Mouse (Mus musculus) neural tube, embryonic 10.5 days (tissue): ENCODE measurements around the gene Dnajc16.

ENCODE experiments used
- DNase-seq: peaks from one replicate; pipeline ENCODE4 v3.0.0-alpha.2; 2017; ENCODE audit warnings: low spot score; ENCODE audit errors: extremely low spot score

Dnajc16 gene

GRCm38 (mm10) chr4:141765008-141765407 is 25.7 kb downstream of the Dnajc16 start:
- no peak for DNase-seq

- DNase-seq = no peak
These were observed 27.3 kb downstream of the Dnajc16 start for GRCm38 (mm10) chr4:141763476-141763875.

- no peak for DNase-seq
These were observed 28.6 kb downstream of the Dnajc16 start for GRCm38 (mm10) chr4:141762102-141762598.

GRCm38 (mm10) chr4:141760942-141761341 is 29.8 kb downstream of the Dnajc16 start:
- DNase-seq = no peak

DNA sequence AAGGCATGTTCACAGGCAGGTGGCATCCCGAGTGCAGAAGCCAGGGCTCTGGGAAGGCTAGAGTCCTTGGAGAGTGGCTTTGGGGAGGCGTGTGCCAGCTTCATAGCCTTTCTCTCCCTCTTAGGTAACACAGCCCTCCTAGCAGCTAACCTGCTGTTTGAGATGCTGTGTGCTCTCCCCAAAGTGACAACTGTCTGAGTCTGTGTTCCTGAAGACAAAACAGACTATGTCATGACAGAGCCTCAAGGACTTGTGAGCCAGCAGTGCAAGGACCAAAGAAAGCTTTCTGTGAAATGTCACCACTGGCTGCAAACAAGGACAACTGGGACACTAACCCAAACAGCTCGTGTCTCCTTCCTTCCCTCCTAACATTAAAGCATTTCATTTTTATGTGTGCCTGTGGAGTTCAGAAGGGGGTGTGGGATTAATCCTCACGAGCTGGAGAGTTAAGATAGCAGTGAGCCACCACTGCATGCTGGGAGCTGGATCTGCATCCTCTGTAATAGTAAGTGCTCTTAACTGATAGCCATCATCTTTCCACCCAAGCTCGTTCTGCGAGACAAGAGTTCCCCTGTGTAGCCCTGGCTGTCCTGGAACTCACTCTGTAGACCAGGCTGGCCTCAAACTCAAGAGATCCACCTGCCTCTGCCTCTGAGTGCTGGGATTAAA is 31.7 kb downstream of the Dnajc16 start:
- no peak for DNase-seq

- DNase-seq = no peak
These were observed 33.6 kb downstream of the Dnajc16 start for GRCm38 (mm10) chr4:141757124-141757523.

DNA sequence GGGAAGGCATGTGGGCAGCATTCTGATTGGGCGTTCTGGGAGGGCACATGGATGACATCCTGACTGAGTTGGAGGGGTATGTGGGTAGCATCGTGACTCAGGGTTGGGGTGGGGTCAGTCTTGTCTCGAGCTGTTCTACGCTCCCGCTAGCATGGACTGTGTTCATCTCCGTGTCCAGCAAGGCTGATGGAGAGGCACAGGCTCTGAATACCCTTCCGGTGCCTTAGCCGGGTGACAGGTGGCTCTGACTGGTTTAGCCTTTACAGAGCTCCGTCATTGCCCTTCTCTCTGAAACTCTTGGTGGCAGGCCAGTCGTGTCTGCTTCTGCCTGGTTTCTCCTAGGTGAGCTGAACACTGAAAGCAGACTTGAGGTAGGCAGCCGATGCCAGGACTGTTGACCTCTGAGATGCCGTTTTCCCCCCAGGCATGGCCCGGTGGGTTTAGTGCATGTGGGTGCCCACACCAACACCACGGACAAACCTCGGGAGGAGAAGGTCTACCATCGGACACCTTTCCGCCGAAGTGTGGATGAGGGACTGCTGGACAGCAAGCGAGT is 35.3 kb downstream of the Dnajc16 start:
- DNase-seq = no peak

- peak; percentile 33 for DNase-seq
These were observed 38.7 kb downstream of the Dnajc16 start for GRCm38 (mm10) chr4:141752076-141752421.

- no peak for DNase-seq
These were observed 39.2 kb downstream of the Dnajc16 start for GRCm38 (mm10) chr4:141751419-141752075.

- no peak for DNase-seq
These were observed 39.9 kb downstream of the Dnajc16 start for GRCm38 (mm10) chr4:141750826-141751225.

DNA sequence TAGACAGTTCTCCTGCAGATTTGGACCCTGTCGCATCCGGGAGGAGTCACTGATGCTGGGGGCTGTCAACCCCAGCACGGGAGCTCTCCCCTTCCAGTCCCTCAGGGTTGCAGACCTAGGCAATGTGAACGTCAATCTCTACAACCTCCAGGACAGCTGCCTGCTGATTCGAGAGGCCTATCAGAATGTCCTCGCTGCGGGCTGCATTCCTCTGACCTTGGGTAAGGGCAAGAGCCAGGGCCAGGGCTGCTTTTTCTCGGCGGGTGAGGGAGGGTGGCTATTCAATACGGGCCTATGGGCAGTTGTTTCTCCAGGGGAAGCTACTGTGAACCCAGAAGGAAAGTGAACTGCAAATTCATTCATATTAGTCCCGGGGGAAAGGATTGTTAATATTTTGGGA is 41.2 kb downstream of the Dnajc16 start:
- DNase-seq = no peak

GRCm38 (mm10) chr4:141746578-141747346 is 44.0 kb downstream of the Dnajc16 start, which contains the start of gene Agmat:
Gene Agmat (plus strand): TSS chr4:141746672.
- no peak for DNase-seq

DNA sequence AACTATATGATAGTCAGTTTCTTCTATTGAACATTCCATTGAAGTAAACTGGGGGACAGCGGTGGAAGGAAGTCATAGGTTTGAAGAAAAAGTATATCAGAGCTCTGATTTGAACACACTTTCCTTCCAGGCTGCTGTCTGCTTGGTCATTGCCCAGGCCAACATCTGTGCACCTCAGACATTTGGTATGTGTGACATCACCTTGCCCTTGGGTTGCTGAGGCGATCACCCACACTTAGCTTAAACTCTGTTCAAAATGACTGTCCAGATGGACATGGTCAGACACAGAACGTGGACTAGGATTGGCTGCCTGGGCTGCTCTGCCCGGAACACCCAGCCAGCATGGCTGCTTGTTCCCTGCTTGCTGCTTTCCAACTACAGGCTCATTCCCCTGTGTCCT is 48.4 kb downstream of the Dnajc16 start:
- no peak for DNase-seq

- no peak for DNase-seq
These were observed 48.9 kb downstream of the Dnajc16 start for GRCm38 (mm10) chr4:141741856-141742255.

- no peak for DNase-seq
These were observed 52.7 kb downstream of the Dnajc16 start for GRCm38 (mm10) chr4:141738015-141738414.

DNA sequence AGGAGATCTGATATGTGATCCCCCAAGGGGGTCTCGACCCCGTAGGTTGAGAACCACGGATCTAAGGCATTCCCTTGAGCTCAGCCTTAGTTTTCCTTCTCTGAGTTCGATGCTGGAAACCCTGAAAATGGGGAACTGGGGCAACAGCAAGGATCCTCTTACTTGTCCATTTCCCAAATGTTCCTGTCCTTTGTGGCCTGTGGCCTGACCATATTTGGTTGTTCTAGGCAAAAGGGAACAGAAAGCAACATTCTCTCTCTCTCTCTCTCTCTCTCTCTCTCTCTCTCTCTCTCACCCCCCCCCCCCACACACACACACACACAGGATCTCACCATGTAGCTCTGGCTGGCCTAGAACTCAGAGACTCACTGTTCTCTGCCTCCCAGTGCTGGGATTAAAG is 53.9 kb downstream of the Dnajc16 start:
- no peak for DNase-seq

GRCm38 (mm10) chr4:141735206-141735560 is 55.5 kb downstream of the Dnajc16 start:
- no peak for DNase-seq

GRCm38 (mm10) chr4:141734446-141735205 is 56.1 kb downstream of the Dnajc16 start:
- peak; percentile 90 for DNase-seq

DNA sequence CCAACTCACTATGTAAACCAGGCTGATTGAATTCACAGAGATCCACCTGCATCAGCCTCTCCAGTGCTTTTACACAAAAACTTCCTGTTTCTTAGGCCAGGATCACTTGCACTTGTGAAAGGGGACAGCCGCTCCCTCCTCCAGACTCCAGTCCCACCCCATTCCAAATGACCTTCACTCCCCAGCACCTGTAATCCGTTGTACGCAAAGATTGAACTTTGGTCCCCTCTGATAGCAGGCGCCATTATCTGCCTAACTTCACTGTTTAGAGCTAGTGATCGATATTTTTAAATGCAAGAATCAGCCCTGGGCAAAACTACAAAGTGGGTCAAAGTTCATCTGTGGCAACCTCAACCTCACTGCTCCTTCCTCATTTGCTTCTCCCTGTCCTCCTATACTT is 59.0 kb downstream of the Dnajc16 start:
- DNase-seq = no peak

- no peak for DNase-seq
These were observed 60.3 kb downstream of the Dnajc16 start for GRCm38 (mm10) chr4:141730401-141730800.

DNA sequence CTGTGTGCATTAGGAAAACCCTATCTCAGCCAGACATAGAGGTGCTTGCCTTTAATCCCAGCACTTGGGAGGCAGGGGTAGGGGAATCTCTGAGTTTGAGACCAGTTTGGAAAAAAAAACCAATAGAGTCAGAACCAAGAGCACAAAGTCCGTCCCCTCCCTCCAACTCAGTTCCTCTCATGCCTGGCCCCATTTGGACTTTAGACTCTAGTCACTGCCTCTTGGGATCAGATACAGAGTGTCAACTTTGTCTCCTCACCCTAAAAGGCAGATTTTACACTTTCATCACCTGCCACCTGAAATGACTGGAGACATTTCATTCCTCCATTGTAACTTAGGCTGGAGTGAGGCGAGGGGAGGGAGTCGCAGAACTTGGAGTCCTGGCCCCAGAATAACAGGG is 61.5 kb downstream of the Dnajc16 start:
- no peak for DNase-seq
